Mouse (Mus musculus) gastrocnemius, postnatal 10 days (tissue): Measurements from ENCODE around the gene Olfr523. TPM values are rescaled to one million over a fixed set of nuclear protein-coding genes. Genes with fewer than 3 reads are reported as not detected.

Source experiments
- DNase-seq: peaks from one replicate; pipeline ENCODE4 v3.0.0; 2021; ENCODE audit warnings: mixed read lengths
- total RNA-seq, 2 experiments: library from RNA; stranded (reverse); gene quantifications; 2 replicates each; pipeline ENCODE4 v1.2.3; 2021

Gene Olfr523
- total RNA-seq, 2 experiments from 2014 or later, result not detected

DNA sequence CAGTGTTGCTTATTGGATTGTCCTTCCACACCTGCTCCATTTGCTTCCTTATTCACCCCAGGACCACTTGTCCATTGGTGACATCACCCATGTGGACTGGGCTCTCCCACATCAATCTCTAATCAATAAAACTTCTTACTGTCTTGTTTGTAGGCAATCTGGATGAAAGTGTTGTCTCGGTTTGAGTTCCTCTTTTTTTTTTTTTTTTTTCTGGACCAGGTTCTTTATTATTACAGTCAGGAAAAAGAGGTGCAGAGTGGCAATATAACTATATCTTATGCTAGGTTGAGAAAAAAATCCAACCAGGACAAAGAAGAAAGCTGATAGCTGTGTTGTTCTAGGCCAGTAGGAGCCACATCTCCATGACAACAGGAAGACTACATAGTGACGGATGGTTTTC lies 7.7 kb downstream of the Olfr523 start:
- DNase-seq, result no peak

- DNase-seq, result no peak
Measured at GRCm38 (mm10) chr7:140184206-140184605, 11.2 kb downstream of the Olfr523 start.

- no peak for DNase-seq
Measured at GRCm38 (mm10) chr7:140186646-140187620, 13.9 kb downstream of the Olfr523 start.

DNA sequence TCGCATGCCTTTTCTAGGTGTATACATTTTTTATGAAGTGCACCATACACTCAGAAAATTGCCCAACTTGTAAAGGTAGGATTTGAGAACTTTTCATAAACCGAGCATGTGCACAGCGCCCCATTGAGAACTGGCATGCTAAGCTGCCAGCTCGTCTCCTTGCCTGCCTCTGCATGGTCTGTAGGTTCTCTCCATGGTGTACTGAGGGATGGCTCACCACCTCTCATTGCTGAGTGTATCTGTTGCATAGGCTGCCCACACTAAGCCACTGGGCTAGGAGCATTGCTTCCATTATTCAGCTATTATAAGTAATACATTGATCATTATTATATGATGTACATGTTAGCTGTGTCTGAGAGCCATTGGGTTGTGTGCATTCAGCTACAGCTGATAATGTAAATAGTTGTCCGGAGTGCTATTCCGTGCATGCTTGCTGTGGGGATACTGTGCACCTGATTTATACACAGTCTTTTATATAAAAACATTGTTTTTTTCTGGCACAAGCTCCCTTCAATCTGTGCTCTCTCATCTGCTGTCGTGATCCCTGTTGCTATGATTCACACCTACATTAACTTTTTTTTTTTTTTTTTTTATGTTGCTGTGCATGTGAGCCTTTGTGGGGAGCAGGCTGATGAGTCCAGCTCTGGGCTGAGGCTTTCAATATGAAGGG lies 14.8 kb downstream of the Olfr523 start:
- DNase-seq, result no peak

DNA sequence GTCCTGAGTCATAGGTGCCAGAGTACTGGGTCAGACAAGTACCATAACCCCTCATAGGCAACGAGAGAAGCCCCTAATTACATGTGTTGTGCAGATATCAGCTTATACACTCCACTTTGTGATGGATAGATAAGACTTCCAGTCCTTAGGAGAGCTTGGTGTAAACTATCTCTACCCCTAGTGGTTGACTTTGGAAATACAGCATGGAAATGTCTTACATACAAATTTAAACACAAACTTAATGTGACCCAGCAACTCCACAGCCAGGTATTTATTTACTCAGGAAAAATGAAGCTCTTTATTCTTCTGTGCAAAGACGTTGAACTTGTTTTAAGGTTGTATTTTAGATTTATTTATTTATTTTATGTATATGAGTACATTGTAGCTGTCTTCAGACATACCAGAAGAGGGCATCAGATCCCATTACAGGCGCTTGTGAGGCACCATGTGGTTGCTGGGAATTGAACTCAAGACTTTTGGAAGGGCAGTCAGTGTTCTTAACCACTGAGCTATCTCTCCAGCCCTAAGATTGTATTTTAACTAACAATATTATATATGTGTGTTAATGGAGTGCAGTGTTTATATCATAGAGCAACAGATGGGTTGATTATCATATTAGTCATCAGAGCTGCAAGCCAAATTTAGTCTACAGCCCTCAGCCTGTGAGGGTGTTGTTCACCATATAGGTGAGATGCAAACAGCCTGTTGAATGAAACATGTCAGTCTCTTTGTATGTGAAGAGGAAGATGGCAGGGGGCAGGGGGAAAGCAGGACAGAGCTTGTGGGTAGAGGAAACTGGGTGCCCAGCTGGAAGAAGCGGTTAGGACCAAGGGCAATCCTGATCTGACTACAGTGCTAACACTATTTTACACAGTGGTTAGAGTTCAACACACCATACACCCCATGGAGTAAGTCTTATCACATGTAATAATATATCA lies 15.6 kb downstream of the Olfr523 start:
- no peak for DNase-seq

- DNase-seq, result no peak
Measured at GRCm38 (mm10) chr7:140190435-140190834, 17.4 kb downstream of the Olfr523 start.

DNA sequence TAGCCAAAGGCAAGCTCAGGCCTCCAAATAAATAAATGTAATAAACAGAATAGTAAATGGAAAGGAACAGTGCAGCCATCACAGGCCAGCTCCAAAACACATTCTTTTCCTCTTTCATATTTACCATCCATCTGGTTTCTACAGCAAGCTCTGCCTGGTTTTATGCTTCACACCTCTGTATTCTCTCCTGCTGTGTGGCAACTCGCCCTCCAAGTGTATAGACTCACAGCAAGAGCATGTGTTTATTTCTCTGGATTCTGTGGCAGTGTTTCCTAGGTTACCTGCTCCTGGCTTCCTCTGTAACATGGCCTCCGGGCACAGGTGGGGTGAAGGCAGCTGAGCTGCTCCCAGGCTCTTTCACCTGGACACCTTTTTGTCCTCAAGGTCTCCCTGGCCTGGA lies 19.4 kb downstream of the Olfr523 start:
- DNase-seq, result no peak

DNA sequence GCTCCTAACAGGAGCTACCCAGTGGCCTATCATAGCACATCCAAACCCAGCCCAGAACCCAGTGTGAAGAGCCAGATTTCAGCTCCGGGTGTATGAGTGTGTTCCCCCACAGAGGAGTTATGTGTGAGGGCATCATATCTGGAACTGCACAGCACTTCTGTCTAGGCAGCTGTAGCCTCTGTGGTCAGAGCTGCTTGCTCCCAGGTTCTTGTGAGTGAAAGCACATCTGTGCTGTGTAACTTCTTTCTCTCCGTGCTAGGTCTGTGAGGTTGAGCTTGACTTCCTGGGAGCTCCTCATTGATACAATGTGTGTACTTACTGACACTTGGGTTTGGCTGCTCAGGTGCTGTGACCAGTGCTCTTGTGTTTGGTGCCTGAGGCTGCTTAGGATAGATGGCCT lies 19.8 kb downstream of the Olfr523 start:
- DNase-seq, result no peak

GRCm38 (mm10) chr7:140194031-140194430 lies 21.0 kb downstream of the Olfr523 start:
- DNase-seq, result no peak

DNA sequence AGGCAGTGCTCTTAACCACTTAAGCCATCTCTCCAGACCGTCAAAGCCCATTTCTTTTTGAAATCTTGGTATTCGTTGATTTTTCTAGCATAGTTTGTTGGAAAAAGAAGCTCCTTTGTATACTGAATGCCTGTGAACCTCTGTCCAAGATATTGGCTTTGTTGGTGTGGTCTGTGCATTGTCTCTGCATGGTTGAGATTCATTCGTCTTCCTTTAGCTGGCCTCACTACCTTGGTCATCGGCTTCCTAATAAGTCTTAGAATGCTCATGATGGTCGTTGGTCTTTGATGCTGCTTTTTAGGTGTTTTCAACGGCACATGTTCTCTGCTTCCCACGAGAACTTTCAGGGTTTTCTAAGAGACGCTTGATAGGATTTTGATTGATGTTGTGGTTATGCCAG lies 23.0 kb downstream of the Olfr523 start:
- no peak for DNase-seq

DNA sequence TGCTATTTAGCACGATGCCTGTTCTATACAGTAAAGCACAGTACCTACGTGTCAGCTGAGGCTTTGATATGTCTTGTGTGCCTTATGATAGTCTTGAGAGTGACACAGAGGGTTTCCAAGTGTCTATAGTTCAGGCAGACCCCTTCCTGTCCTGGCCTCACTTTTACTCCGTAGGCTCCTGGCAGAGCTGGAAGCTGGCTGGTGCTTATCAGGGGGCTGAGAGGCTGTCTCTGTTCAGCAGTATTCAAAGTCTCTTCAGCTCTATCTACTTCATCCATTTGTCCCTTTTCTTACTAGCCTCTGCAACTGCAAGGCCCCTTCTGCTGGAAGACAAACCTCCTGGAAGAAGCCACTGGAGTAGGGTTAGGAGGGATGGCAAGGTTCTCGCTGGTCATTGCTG lies 28.1 kb downstream of the Olfr523 start:
- DNase-seq, result no peak

DNA sequence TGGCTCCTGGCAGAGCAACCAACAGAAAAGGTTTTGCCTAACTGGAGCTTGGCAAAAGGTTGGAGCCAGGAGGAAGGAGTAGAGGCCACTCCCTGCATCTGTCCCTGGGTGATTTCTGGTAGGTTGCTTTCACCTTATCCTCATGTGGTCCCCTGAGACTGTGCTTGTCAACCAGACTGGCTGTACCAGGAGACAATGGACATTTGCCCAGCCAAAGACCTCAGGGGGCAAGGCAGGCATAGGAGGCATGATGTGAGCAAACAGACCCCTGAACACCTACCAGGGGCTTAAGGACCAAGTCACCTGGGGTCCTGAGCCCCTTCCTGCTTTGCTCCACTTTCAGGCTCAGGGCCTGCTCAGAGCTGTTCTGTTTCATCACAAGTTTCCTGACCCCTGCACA lies 32.8 kb downstream of the Olfr523 start, which contains the start of gene Olfr524:
TSS of gene Olfr524 (minus strand) at position 101 of the 400 bp plus-strand sequence.
- no peak for DNase-seq

DNA sequence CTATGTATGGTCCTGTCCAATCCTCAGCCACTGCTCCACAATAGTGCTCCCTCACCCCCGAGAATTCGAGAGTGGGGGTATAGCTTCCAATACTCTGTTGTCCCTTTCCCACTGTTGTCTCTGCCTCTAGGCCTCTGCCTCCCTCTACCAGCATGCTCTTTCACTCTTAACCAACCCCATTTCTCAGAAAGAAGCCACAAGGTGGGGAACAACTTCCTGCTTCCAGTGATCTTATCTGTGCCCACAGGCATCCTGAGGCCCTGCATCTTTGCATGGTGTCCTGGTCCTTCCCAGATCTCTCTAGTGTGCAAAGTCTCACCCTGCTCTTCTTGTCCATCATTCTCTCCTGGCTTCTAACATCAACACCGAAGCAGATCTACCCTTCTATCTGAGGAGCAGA lies 33.9 kb downstream of the Olfr523 start:
- DNase-seq, result no peak

DNA sequence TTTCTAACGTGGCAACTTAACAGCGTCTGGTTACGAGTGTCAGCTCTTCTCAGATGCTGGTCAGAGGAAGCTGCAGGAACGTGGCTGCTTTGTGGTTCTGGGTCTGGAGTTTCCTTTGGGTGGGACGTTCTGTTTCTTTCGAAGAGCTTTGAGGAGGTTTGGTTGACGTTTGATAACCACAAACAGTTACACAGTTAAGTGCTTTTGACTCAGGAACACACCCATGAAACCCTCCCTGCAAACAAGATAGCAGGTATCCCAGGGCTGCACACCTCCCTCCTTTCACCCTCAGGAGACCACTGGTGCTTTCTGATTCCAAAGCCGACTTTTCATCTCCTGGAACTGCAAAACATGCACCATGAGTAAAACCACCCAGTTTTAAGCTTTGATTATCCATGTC lies 35.1 kb downstream of the Olfr523 start:
- no peak for DNase-seq

GRCm38 (mm10) chr7:140208677-140209076 lies 35.7 kb downstream of the Olfr523 start:
- no peak for DNase-seq

DNA sequence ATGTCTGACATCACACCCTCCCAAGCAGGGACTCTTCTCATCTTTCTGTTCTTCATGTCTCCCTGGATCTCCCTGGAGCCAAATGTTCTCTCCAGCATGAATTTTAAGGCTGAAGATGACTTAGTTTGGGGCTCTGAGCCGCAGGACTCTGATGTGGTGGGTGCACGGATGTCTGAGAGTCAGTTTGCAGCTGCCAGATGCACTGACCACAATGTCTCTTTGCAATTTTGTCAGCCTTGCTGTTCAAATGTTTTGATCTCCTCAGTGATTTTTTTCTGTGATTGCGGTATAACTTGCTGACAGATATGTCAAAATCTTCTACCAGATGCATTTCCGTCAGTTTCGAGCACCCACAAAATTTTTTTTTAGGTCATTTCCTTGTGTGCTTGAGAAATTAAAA lies 40.8 kb downstream of the Olfr523 start:
- DNase-seq, result no peak

DNA sequence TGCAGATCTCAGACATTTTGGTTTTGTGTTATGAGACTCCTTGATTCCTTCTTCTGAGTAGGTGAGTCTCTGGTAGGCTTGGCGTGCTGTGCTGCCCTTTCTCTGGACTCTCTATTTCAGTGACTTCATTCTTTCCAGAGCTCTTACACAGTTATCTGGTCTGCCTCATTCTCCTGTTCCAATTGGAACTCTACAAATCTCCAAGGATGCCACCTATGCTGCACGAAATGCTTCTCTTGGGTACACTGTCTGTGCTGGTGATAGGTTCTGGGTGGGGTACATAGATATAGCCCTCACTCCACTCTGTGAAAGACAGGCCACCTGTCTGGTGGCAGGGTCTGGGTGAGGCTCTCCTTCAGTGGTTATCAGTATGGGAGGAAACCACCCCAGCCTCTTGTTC lies 45.0 kb downstream of the Olfr523 start, which contains the start of gene Cd163l1:
TSS of gene Cd163l1 (plus strand) at position 301 of the 400 bp plus-strand sequence.
- DNase-seq, result no peak

GRCm38 (mm10) chr7:140219268-140219667 lies 46.3 kb downstream of the Olfr523 start:
- DNase-seq, result no peak

DNA sequence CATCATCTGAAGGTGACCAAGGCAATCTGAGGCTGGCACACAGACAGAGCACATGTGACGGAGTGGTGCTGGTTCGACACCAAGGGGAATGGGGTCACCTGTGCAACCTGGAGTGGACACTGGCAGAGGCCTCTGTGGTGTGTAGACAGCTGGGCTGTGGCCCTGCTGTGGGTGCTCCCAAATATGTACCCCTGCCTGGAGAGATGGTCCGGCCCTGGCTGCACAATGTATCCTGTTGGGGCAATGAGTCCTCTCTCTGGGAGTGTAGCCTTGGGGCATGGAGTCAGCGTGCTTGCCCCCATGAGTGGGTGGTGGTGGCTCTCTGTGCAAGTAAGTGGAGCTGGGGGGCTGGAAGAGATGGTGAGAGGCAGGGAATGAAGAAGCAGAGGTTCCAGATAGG lies 47.4 kb downstream of the Olfr523 start:
- no peak for DNase-seq

- no peak for DNase-seq
Measured at GRCm38 (mm10) chr7:140224209-140224608, 51.2 kb downstream of the Olfr523 start.
